Mouse (Mus musculus) kidney, embryonic 16.5 days (tissue): Measurements from ENCODE around the gene Apol6. TPM values are rescaled to one million over a fixed set of nuclear protein-coding genes. Genes with fewer than 3 reads are reported as not detected.

Source experiments
- ATAC-seq: fragments of 200-750 bp; cut with Nextera tagmentation; 2 replicates; pipeline ENCODE4 v1.8.0; 2017; ENCODE audit warnings: moderate TSS enrichment; ENCODE audit not compliant: low FRiP score, low TSS enrichment
- H3K27ac ChIP-seq: fragments of 300-500 bp; sonication (generic); 2 replicates; pipeline ENCODE4 v1.5.1; 2014; ENCODE audit warnings: low read length
- H3K27me3 ChIP-seq: fragments of 300-500 bp; sonication (generic); 2 replicates; pipeline ENCODE4 v1.6.1; 2014; ENCODE audit warnings: low read length, control low read depth, mixed read lengths; ENCODE audit not compliant: insufficient read depth
- H3K36me3 ChIP-seq: fragments of 300-500 bp; sonication (generic); 2 replicates; pipeline ENCODE4 v1.6.1; 2014; ENCODE audit warnings: low read length, control low read depth, mixed read lengths; ENCODE audit not compliant: insufficient read depth
- H3K4me1 ChIP-seq: fragments of 300-500 bp; sonication (generic); 2 replicates; pipeline ENCODE4 v1.6.1; 2014; ENCODE audit warnings: low read length, control low read depth, mixed read lengths; ENCODE audit not compliant: insufficient read depth
- H3K4me2 ChIP-seq: fragments of 300-500 bp; sonication (generic); replicated peaks from 2 replicates; pipeline ENCODE4 v1.6.1; 2014; ENCODE audit warnings: low read depth, low read length
- H3K4me3 ChIP-seq: fragments of 300-500 bp; sonication (generic); 2 replicates; pipeline ENCODE4 v1.5.1; 2014; ENCODE audit warnings: mild to moderate bottlenecking, low read length
- H3K9ac ChIP-seq: fragments of 300-500 bp; sonication (generic); replicated peaks from 2 replicates; pipeline ENCODE4 v1.6.1; 2014; ENCODE audit warnings: low read length
- H3K9me3 ChIP-seq: fragments of 300-500 bp; sonication (generic); 2 replicates; pipeline ENCODE4 v1.6.1; 2016; ENCODE audit warnings: low read length, control low read depth
- WGBS: fragments of 180-500 bp; shearing (Covaris S2); extraction: QIAGEN DNeasy Blood & Tissue Kit; methylation state at CpG from one replicate; pipeline ENCODE4 v1.1.7; 2014; 5-methylcytosine and 5-hydroxymethylcytosine counted together
- polyA plus RNA-seq: library from polyadenylated mRNA; unstranded; fragments of >200 nt; fragmentation: Nextera tagmentation; extraction: Ambion mirVana; gene quantifications from 2 replicates; pipeline ENCODE4 v1.2.1, GENCODE M21; 2015

Apol6 gene
- polyA plus RNA-seq = not detected in 2 replicates

GRCm38 (mm10) chr15:77044597-77045320, at the start of gene Apol6:
Gene Apol6 (plus strand): TSS chr15:77044729.
- Histone ChIP-seq H3K4me3 (no peak within 1 kb of the TSS), H3K27me3 (no peaks in the 10 kb centered on the region), H3K36me3 (no peaks in the 10 kb centered on the region), H3K9me3 (no peaks in the 10 kb centered on the region), H3K9ac (no peak within 1 kb of the TSS), H3K4me2 (no peak within 1 kb of the TSS), H3K4me1 (no peaks in the 10 kb centered on the region; the same call in 1 of the 2 replicates), H3K27ac (no peak within 1 kb of the TSS)
- no peak for ATAC-seq
- WGBS = 84% methylated on average over 12 of the region's 12 CpGs

GRCm38 (mm10) chr15:76998048-76998447, 46.5 kb upstream of the Apol6 start:
- H3K9ac ChIP-seq = no peak overlapping the region
- no peaks in the 10 kb centered on the region for H3K4me1 ChIP-seq
- no peak overlapping the region for H3K4me3 ChIP-seq
- no peak for ATAC-seq
- H3K27me3 ChIP-seq = no peaks in the 10 kb centered on the region
- H3K27ac ChIP-seq = no peak overlapping the region
- 65% methylated on average over 2 of the region's 2 CpGs for WGBS
- H3K36me3 ChIP-seq = no peaks in the 10 kb centered on the region
- no peak overlapping the region for H3K4me2 ChIP-seq
- no peaks in the 10 kb centered on the region for H3K9me3 ChIP-seq

DNA sequence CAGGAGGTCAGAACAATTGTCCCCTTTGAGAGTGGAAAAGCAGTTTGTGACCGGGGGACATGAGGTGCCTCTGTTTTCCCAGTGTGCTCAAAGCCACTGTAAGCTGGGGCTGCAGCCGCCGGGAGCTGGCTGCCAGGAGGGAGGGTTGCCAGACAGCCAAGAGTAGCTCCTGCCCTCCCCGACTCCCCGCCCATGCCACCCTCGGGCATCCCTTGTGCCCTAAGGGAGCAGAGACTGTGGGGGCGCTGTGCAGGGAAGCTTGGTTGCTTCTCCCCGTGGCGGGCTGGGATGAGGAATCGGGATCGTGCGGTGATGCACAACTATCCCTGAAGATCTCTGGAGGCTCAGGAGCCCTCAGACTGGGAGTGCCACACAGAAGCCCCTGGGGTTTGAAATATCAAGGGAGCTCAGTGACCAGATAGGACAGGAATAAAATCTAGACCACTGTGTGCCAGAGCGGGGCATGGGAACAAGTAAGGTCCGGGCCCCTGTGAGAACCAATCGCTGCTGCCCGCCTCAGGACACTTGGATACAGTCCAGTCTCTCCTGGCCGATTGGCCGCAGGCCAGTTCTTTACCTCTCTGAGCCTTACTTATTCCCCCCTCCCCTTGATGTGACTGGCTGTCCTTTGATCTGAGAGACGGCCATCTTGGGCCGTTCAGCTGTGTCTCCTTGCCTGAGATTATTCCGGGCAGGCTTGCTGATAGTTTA, 45.5 kb upstream of the Apol6 start:
- WGBS = 47% methylated on average over 21 of the region's 21 CpGs
- no peak overlapping the region for H3K4me3 ChIP-seq
- 0 out of 2 replicates have a peak, but pooled peaks have one; percentile 23 for ATAC-seq

DNA sequence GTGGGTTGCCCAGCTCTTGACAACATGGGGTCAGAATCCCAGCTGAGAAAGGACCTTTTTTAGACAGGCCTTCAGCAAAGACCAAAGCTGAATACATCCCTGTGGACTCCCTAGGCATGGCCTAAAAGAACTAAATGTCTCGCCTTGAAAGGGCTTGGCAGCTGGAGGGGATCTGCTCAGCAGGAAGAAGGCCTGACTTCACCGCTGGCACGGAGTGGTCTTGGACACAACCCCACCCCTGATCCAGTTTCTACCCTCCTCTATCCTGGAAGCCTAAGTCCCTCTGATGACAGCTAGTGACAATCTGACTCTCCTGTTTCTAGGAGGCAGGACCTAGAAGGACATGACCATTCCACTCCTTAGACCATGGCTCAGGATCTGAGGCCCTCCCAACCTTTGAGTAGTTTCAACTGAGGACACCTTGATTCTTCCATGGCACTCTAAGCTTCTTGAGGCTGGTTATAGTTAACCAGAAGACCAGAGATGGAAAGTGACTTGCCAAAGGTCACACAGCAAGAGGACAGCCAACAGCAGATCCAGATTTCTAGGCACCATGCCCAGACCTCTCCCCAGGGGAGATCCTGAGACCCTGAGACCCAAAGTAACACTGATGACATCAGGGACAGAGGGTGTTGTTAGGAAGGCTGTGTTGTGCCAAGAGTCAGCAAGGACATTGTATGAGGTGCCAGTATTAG, 41.2 kb upstream of the Apol6 start:
- no peaks in the 10 kb centered on the region for H3K36me3 ChIP-seq
- H3K4me2 ChIP-seq = no peak overlapping the region
- H3K9me3 ChIP-seq = no peaks in the 10 kb centered on the region
- H3K4me1 ChIP-seq = no peaks in the 10 kb centered on the region
- no peak; the same call in 1 of the 2 replicates for ATAC-seq
- H3K27me3 ChIP-seq = no peaks in the 10 kb centered on the region
- WGBS = 86% methylated on average over 3 of the region's 3 CpGs
- no peak overlapping the region for H3K27ac ChIP-seq
- no peak overlapping the region for H3K9ac ChIP-seq
- no peak overlapping the region for H3K4me3 ChIP-seq

More for the DNA sequence above, 45.5 kb upstream of the Apol6 start:
- no peak overlapping the region for H3K27ac ChIP-seq
- no peaks in the 10 kb centered on the region for H3K4me1 ChIP-seq
- H3K9ac ChIP-seq = no peak overlapping the region
- peak overlapping the region; percentile 19; the same call in 1 of the 2 replicates for H3K4me2 ChIP-seq
- no peaks in the 10 kb centered on the region for H3K9me3 ChIP-seq
- no peaks in the 10 kb centered on the region for H3K36me3 ChIP-seq
- no peaks in the 10 kb centered on the region for H3K27me3 ChIP-seq

GRCm38 (mm10) chr15:77003868-77004215, 40.7 kb upstream of the Apol6 start:
- peak; percentile 51 for ATAC-seq
- WGBS = 10% methylated on average over 3 of the region's 3 CpGs

GRCm38 (mm10) chr15:77008851-77009250, 35.7 kb upstream of the Apol6 start:
- H3K4me2 ChIP-seq = no peak overlapping the region
- no peak for ATAC-seq
- no peak overlapping the region for H3K9ac ChIP-seq
- WGBS = 95% methylated on average over 6 of the region's 6 CpGs
- no peaks in the 10 kb centered on the region for H3K9me3 ChIP-seq
- no peak overlapping the region for H3K27ac ChIP-seq
- no peaks in the 10 kb centered on the region for H3K36me3 ChIP-seq
- no peaks in the 10 kb centered on the region for H3K27me3 ChIP-seq
- no peak overlapping the region for H3K4me3 ChIP-seq
- peaks cover 6% of the 10 kb centered on the region for H3K4me1 ChIP-seq

More at GRCm38 (mm10) chr15:77003868-77004215, 40.7 kb upstream of the Apol6 start:
- Histone ChIP-seq H3K4me2 (no peak overlapping the region), H3K36me3 (no peaks in the 10 kb centered on the region), H3K9ac (no peak overlapping the region), H3K27ac (no peak overlapping the region), H3K9me3 (no peaks in the 10 kb centered on the region), H3K27me3 (no peaks in the 10 kb centered on the region), H3K4me1 (no peaks in the 10 kb centered on the region), H3K4me3 (no peak overlapping the region)

GRCm38 (mm10) chr15:77013753-77014241, 30.7 kb upstream of the Apol6 start:
- peaks cover 19% of the 10 kb centered on the region for H3K4me1 ChIP-seq
- no peak overlapping the region for H3K9ac ChIP-seq
- H3K4me3 ChIP-seq = no peak overlapping the region
- no peaks in the 10 kb centered on the region for H3K36me3 ChIP-seq
- H3K9me3 ChIP-seq = no peaks in the 10 kb centered on the region
- H3K27ac ChIP-seq = peak overlapping the region; percentile 32; the same call in 1 of the 2 replicates
- 1% methylated on average over 15 of the region's 15 CpGs for WGBS
- peak; percentile 70 for ATAC-seq
- no peaks in the 10 kb centered on the region for H3K27me3 ChIP-seq
- H3K4me2 ChIP-seq = peak overlapping the region; percentile 38

DNA sequence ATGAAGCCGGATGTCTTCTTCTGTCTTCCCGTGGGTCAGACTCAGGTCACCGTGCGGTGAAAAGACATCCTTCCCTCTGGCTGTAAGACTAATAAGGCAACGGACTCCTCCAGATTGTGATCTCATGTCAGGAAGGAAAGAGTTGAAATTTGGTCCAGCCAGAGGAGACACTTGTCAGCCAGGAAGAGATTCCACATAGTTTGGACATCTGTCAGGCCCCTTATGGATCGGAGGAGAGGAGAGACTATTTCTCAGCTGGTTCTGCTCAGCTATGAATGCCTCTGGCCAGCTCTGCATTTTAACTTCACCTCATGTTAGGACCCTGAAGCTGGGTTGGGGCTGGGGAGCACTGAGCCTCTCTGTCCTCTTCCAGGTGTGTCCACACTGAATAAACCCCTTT, 30.1 kb upstream of the Apol6 start:
- peak overlapping the region; percentile 17 for H3K27ac ChIP-seq
- H3K4me2 ChIP-seq = no peak overlapping the region
- H3K4me3 ChIP-seq = no peak overlapping the region
- ATAC-seq = 0 out of 2 replicates have a peak, but pooled peaks have one; percentile 5
- 31% methylated on average over 6 of the region's 6 CpGs for WGBS
- peaks cover 19% of the 10 kb centered on the region for H3K4me1 ChIP-seq
- no peaks in the 10 kb centered on the region for H3K27me3 ChIP-seq
- H3K9ac ChIP-seq = no peak overlapping the region
- H3K9me3 ChIP-seq = no peaks in the 10 kb centered on the region
- H3K36me3 ChIP-seq = no peaks in the 10 kb centered on the region

DNA sequence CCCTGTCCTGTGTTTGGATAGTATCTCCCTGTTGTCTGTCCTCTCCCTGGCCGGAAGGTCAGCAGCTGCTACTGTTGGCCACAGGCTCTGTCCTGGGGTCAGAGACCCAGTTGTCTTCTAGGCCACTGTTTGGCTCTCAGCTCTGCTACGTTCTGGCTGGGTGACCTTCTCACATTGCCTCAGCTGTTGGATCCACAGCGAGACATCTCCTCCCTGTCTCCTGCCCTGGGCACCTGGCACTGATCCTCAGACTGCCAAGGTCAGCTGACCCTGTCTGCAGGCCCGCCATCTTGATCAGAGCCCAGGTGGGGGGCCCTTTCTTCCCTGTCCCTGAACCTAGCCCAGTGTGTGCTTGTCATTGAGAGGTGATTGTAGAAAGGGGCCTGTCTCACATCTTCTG, 29.5 kb upstream of the Apol6 start:
- ATAC-seq = peak; percentile 24; the same call in 1 of the 2 replicates
- H3K4me1 ChIP-seq = peaks cover 19% of the 10 kb centered on the region

More for the DNA sequence above, 29.5 kb upstream of the Apol6 start:
- Histone ChIP-seq H3K4me2 (no peak overlapping the region), H3K9me3 (no peaks in the 10 kb centered on the region), H3K36me3 (no peaks in the 10 kb centered on the region), H3K27ac (peak overlapping the region; percentile 17), H3K4me3 (no peak overlapping the region), H3K27me3 (no peaks in the 10 kb centered on the region), H3K9ac (no peak overlapping the region)
- WGBS = 48% methylated on average over 4 of the region's 4 CpGs
